Mouse (Mus musculus) megakaryocyte, adult 5-6 weeks (primary cell): ENCODE measurements around the gene Gm8094. TPM values are rescaled to one million over a fixed set of nuclear protein-coding genes. Genes with fewer than 3 reads are reported as not detected.
"Not testable (repeated sequence)": the region's sequence is repeated elsewhere in the genome, so short reads cannot be mapped to it uniquely, and the experiment has no call there.

ENCODE experiments used
- ATAC-seq: 2 replicates; pipeline ENCODE4 v1.8.0; 2016; ENCODE audit warnings: mild to moderate bottlenecking, inconsistent platforms; ENCODE audit not compliant: poor library complexity, severe bottlenecking
- total RNA-seq, 2 experiments: library from RNA; stranded (forward) in 1 of 2; stranded (reverse) in 1 of 2; fragments of 153-499, 151-499 nt in 1 of 2; fragments of 221-1000, 200-1000 nt in 1 of 2; gene quantifications; 2 replicates each; pipeline versions ENCODE4 v1.2.3 to v1.2.4; 2015 to 2017

Gene Gm8094
- total RNA-seq (2015): not detected in 2 replicates
- not detected in 2 replicates for total RNA-seq (2017)

- ATAC-seq: not testable (repeated sequence)
Observed at GRCm38 (mm10) chr14:43076543-43076942, at the start of gene Gm8094. Gene Gm8094 (minus strand): TSS chr14:43076643.

GRCm38 (mm10) chr14:43119673-43120072 is 43.2 kb upstream of the Gm8094 start:
- ATAC-seq: not testable (repeated sequence)

DNA sequence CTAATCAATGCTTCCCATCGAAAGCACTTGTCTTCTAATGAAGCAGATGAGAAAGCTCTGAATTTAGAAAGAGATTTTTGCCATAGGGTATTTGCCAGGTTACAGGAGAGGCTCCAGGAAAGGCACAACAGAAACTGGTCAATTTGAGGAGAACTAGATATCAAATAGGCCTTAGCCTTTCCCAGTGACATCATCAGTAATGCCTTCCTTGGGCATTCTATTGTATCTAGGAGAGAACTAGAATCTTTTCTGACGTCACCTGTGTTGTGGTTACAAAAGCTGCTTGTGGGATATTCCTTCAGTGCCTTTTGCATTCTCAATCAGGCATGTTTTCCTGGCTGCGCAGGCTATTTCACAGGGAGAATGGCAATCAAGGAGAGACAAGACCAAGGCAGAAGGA is 23.9 kb upstream of the Gm8094 start, which contains the start of gene Gm8104:
TSS of gene Gm8104 (plus strand) at position 301 of the 400 bp plus-strand sequence.
- not testable (repeated sequence) for ATAC-seq

GRCm38 (mm10) chr14:43089103-43089919 is 12.9 kb upstream of the Gm8094 start:
- not testable (repeated sequence) for ATAC-seq

DNA sequence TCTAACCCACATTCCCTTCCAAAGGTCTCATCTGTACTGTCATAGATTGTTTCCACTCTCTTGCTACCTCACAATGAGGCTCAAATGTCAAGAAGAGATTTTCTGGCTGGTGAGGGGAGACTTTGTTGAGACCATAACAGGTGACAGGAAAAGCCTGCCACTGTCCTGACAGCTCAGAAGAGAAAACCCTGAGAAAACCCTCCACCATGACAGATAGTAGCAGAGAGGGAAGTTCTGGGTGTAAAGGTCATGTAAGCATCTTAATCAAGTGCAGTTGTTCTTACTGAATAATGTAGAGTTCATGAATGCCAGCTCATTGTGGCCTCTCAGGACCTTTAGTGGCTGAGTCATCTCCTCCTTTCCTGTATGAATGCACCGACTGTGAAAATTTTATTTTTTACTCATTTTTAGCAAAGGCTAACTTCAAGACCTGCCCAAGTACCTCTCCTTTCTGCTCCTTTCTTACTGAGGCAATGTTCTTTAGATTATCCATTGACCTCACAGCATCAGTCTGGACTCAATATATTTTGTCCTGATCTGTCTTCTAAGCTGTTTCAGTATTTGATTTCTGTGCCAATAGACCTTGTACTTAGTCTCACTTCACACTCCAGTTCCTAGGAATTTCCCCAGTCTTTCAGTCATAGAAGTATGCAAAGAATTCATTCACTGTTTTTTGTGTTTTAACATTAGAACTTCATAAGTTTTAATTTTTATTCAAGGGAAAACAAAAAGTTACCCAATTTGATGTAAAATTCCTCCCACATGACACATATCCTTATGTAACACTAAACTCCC is 8.7 kb upstream of the Gm8094 start:
- ATAC-seq: not testable (repeated sequence)

GRCm38 (mm10) chr14:43060179-43060578 is 16.3 kb downstream of the Gm8094 start:
- ATAC-seq: not testable (repeated sequence)

- not testable (repeated sequence) for ATAC-seq
Observed at GRCm38 (mm10) chr14:43058063-43058462, 18.4 kb downstream of the Gm8094 start.

Other genes with a start within 250 kb of the Gm8094 start
- not detected in 2 replicates for gene Gm21977, start 223.2 kb downstream of the Gm8094 start, total RNA-seq (2015)
- not detected in 2 replicates for gene Gm21977, start 223.2 kb downstream of the Gm8094 start, total RNA-seq (2017)
- gene Gm8082, start 83.0 kb downstream of the Gm8094 start, total RNA-seq (2015): not detected in 2 replicates
- gene Gm8082, start 83.0 kb downstream of the Gm8094 start, total RNA-seq (2017): not detected in 2 replicates
- gene Gm10376, start 61.0 kb downstream of the Gm8094 start, total RNA-seq (2015): not detected in 2 replicates
- gene Gm10376, start 61.0 kb downstream of the Gm8094 start, total RNA-seq (2017): not detected in 2 replicates
- not detected in 2 replicates for gene Gm8104, start 24.0 kb upstream of the Gm8094 start, total RNA-seq (2015)
- gene Gm8104, start 24.0 kb upstream of the Gm8094 start, total RNA-seq (2017): not detected in 2 replicates
- gene Gm7233, start 103.2 kb upstream of the Gm8094 start, total RNA-seq (2015): not detected in 2 replicates
- gene Gm7233, start 103.2 kb upstream of the Gm8094 start, total RNA-seq (2017): not detected in 2 replicates
- not detected in 2 replicates for gene Gm8122, start 158.7 kb upstream of the Gm8094 start, total RNA-seq (2015)
- not detected in 2 replicates for gene Gm8122, start 158.7 kb upstream of the Gm8094 start, total RNA-seq (2017)
- gene Gm8126, start 182.0 kb upstream of the Gm8094 start, total RNA-seq (2015): not detected in 2 replicates
- not detected in 2 replicates for gene Gm8126, start 182.0 kb upstream of the Gm8094 start, total RNA-seq (2017)
- not detected in 2 replicates for gene Gm9732, start 198.4 kb upstream of the Gm8094 start, total RNA-seq (2015)
- gene Gm9732, start 198.4 kb upstream of the Gm8094 start, total RNA-seq (2017): not detected in 2 replicates
- not detected in 2 replicates for gene Gm8127, start 217.2 kb upstream of the Gm8094 start, total RNA-seq (2015)
- gene Gm8127, start 217.2 kb upstream of the Gm8094 start, total RNA-seq (2017): not detected in 2 replicates